Mouse (Mus musculus): ENCODE measurements around the gene Fam196b. TPM values are rescaled to one million over a fixed set of nuclear protein-coding genes. Genes with fewer than 3 reads are reported as not detected.

Gene Fam196b
- polyA plus RNA-seq, 1 experiment: 0.08 TPM

- no peak overlapping the region for H3K27ac ChIP-seq (ENCODE audit: insufficient read depth, low read depth, low read length)
- no peaks in the 10 kb centered on the region for H3K27me3 ChIP-seq (replicated peaks; ENCODE audit: control insufficient read depth, insufficient read depth, low read length)
- no peak overlapping the region for H3K4me3 ChIP-seq (ENCODE audit: insufficient read depth, low read depth, low read length)
- TF ChIP-seq POLR2A (IDR thresholded peaks at IDR 0.05; ENCODE audit: low read depth, low read length): no peak
- TF ChIP-seq CTCF (conservative IDR thresholded peaks at IDR 0.05; ENCODE audit: insufficient read depth, insufficient read length, low read depth, low read length): no peak
- H3K36me3 ChIP-seq (ENCODE audit: control insufficient read depth, insufficient read depth, low read length): no peaks in the 10 kb centered on the region
- no peak for DNase-seq
- H3K4me1 ChIP-seq (ENCODE audit: control insufficient read depth, insufficient read depth, low read length): no peaks in the 10 kb centered on the region
- 49% methylated on average over 7 of the region's 7 CpGs for WGBS
Measured at GRCm38 (mm10) chr11:34332344-34333031, 17.9 kb downstream of the Fam196b start.

- no peaks in the 10 kb centered on the region for H3K27me3 ChIP-seq (replicated peaks; ENCODE audit: control insufficient read depth, insufficient read depth, low read length)
- WGBS: 88% methylated on average over 1 of the region's 1 CpGs
- H3K4me1 ChIP-seq (ENCODE audit: control insufficient read depth, insufficient read depth, low read length): no peaks in the 10 kb centered on the region
- no peaks in the 10 kb centered on the region for H3K36me3 ChIP-seq (ENCODE audit: control insufficient read depth, insufficient read depth, low read length)
- H3K27ac ChIP-seq (ENCODE audit: insufficient read depth, low read depth, low read length): no peak overlapping the region
- DNase-seq: no peak
- no peak for TF ChIP-seq POLR2A (IDR thresholded peaks at IDR 0.05; ENCODE audit: low read depth, low read length)
- TF ChIP-seq CTCF (conservative IDR thresholded peaks at IDR 0.05; ENCODE audit: insufficient read depth, insufficient read length, low read depth, low read length): no peak
- no peak overlapping the region for H3K4me3 ChIP-seq (ENCODE audit: insufficient read depth, low read depth, low read length)
Measured at GRCm38 (mm10) chr11:34337907-34338306, 23.3 kb downstream of the Fam196b start.

GRCm38 (mm10) chr11:34339693-34340092 is 25.1 kb downstream of the Fam196b start:
- 86% methylated on average over 5 of the region's 5 CpGs for WGBS
- no peak overlapping the region for H3K4me3 ChIP-seq (ENCODE audit: insufficient read depth, low read depth, low read length)
- TF ChIP-seq POLR2A (IDR thresholded peaks at IDR 0.05; ENCODE audit: low read depth, low read length) (no peak), CTCF (conservative IDR thresholded peaks at IDR 0.05; ENCODE audit: insufficient read depth, insufficient read length, low read depth, low read length) (no peak)
- H3K36me3 ChIP-seq (ENCODE audit: control insufficient read depth, insufficient read depth, low read length): no peaks in the 10 kb centered on the region
- H3K27me3 ChIP-seq (replicated peaks; ENCODE audit: control insufficient read depth, insufficient read depth, low read length): no peaks in the 10 kb centered on the region
- H3K4me1 ChIP-seq (ENCODE audit: control insufficient read depth, insufficient read depth, low read length): no peaks in the 10 kb centered on the region
- DNase-seq: no peak
- H3K27ac ChIP-seq (ENCODE audit: insufficient read depth, low read depth, low read length): no peak overlapping the region

GRCm38 (mm10) chr11:34343742-34344307 is 29.2 kb downstream of the Fam196b start:
- TF ChIP-seq POLR2A (IDR thresholded peaks at IDR 0.05; ENCODE audit: low read depth, low read length): no peak
- no peak for TF ChIP-seq CTCF (conservative IDR thresholded peaks at IDR 0.05; ENCODE audit: insufficient read depth, insufficient read length, low read depth, low read length)
- Histone ChIP-seq H3K27ac (ENCODE audit: insufficient read depth, low read depth, low read length) (no peak overlapping the region), H3K36me3 (ENCODE audit: control insufficient read depth, insufficient read depth, low read length) (no peaks in the 10 kb centered on the region), H3K4me1 (ENCODE audit: control insufficient read depth, insufficient read depth, low read length) (no peaks in the 10 kb centered on the region), H3K4me3 (ENCODE audit: insufficient read depth, low read depth, low read length) (no peak overlapping the region), H3K27me3 (replicated peaks; ENCODE audit: control insufficient read depth, insufficient read depth, low read length) (no peaks in the 10 kb centered on the region)
- no peak for DNase-seq
- WGBS: 52% methylated on average over 4 of the region's 4 CpGs

GRCm38 (mm10) chr11:34344310-34344709 is 29.7 kb downstream of the Fam196b start:
- Histone ChIP-seq H3K27ac (ENCODE audit: insufficient read depth, low read depth, low read length) (no peak overlapping the region), H3K4me1 (ENCODE audit: control insufficient read depth, insufficient read depth, low read length) (no peaks in the 10 kb centered on the region), H3K27me3 (replicated peaks; ENCODE audit: control insufficient read depth, insufficient read depth, low read length) (no peaks in the 10 kb centered on the region), H3K36me3 (ENCODE audit: control insufficient read depth, insufficient read depth, low read length) (no peaks in the 10 kb centered on the region), H3K4me3 (ENCODE audit: insufficient read depth, low read depth, low read length) (no peak overlapping the region)
- no peak for DNase-seq
- TF ChIP-seq POLR2A (IDR thresholded peaks at IDR 0.05; ENCODE audit: low read depth, low read length): no peak
- TF ChIP-seq CTCF (conservative IDR thresholded peaks at IDR 0.05; ENCODE audit: insufficient read depth, insufficient read length, low read depth, low read length): no peak
- 64% methylated on average over 5 of the region's 5 CpGs for WGBS

- DNase-seq: peak; percentile 32
- 25% methylated on average over 4 of the region's 4 CpGs for WGBS
- TF ChIP-seq POLR2A (IDR thresholded peaks at IDR 0.05; ENCODE audit: low read depth, low read length): no peak
- no peak for TF ChIP-seq CTCF (conservative IDR thresholded peaks at IDR 0.05; ENCODE audit: insufficient read depth, insufficient read length, low read depth, low read length)
- Histone ChIP-seq H3K27ac (ENCODE audit: insufficient read depth, low read depth, low read length) (no peak overlapping the region), H3K27me3 (replicated peaks; ENCODE audit: control insufficient read depth, insufficient read depth, low read length) (no peaks in the 10 kb centered on the region), H3K4me1 (ENCODE audit: control insufficient read depth, insufficient read depth, low read length) (no peaks in the 10 kb centered on the region), H3K4me3 (ENCODE audit: insufficient read depth, low read depth, low read length) (no peak overlapping the region), H3K36me3 (ENCODE audit: control insufficient read depth, insufficient read depth, low read length) (no peaks in the 10 kb centered on the region)
Measured at GRCm38 (mm10) chr11:34348287-34348918, 33.8 kb downstream of the Fam196b start.

GRCm38 (mm10) chr11:34349453-34350056 is 34.9 kb downstream of the Fam196b start:
- Histone ChIP-seq H3K36me3 (ENCODE audit: control insufficient read depth, insufficient read depth, low read length) (no peaks in the 10 kb centered on the region), H3K4me3 (ENCODE audit: insufficient read depth, low read depth, low read length) (no peak overlapping the region), H3K4me1 (ENCODE audit: control insufficient read depth, insufficient read depth, low read length) (no peaks in the 10 kb centered on the region), H3K27me3 (replicated peaks; ENCODE audit: control insufficient read depth, insufficient read depth, low read length) (no peaks in the 10 kb centered on the region), H3K27ac (ENCODE audit: insufficient read depth, low read depth, low read length) (no peak overlapping the region)
- 50% methylated on average over 10 of the region's 10 CpGs for WGBS
- no peak for DNase-seq
- no peak for TF ChIP-seq POLR2A (IDR thresholded peaks at IDR 0.05; ENCODE audit: low read depth, low read length)
- TF ChIP-seq CTCF (conservative IDR thresholded peaks at IDR 0.05; ENCODE audit: insufficient read depth, insufficient read length, low read depth, low read length): no peak
